Mouse (Mus musculus): ENCODE data around the gene Arhgap8. TPM values are rescaled to one million over a fixed set of nuclear protein-coding genes. Genes with fewer than 3 reads are reported as not detected.

Arhgap8 gene
- polyA plus RNA-seq, 1 experiment from 2014 or later = 5.2 TPM

GRCm38 (mm10) chr15:84702391-84703345 is 17.2 kb upstream of the Arhgap8 start:
- ATAC-seq (ENCODE audit: insufficient number of reproducible peaks, low FRiP score, low TSS enrichment, low read depth) = no peak
- 92% methylated on average over 29 of the region's 29 CpGs for WGBS
- H3K4me2 ChIP-seq (ENCODE audit: low read depth, severe bottlenecking) = no peak overlapping the region

GRCm38 (mm10) chr15:84703992-84704391 is 15.9 kb upstream of the Arhgap8 start:
- no peak for ATAC-seq (ENCODE audit: insufficient number of reproducible peaks, low FRiP score, low TSS enrichment, low read depth)
- 91% methylated on average over 7 of the region's 7 CpGs for WGBS
- Histone ChIP-seq H3K4me1 (ENCODE audit: control insufficient read depth, insufficient read depth, low read length) (no peaks in the 10 kb centered on the region), H3K9me3 (ENCODE audit: control insufficient read depth, low read length) (no peaks in the 10 kb centered on the region), H3K4me2 (ENCODE audit: low read depth, severe bottlenecking) (no peak overlapping the region), H3K4me3 (ENCODE audit: low read depth, low read length) (no peak overlapping the region), H3K27ac (replicated peaks; ENCODE audit: low read depth, low read length) (no peak overlapping the region), H3K9ac (ENCODE audit: low read length) (no peak overlapping the region), H3K27me3 (ENCODE audit: control insufficient read depth, insufficient read depth, low read length) (no peaks in the 10 kb centered on the region), H3K36me3 (ENCODE audit: control insufficient read depth, insufficient read depth, low read length) (0 out of 2 replicates have a peak, but pooled peaks cover 2% of the 10 kb centered on the region)
- DNase-seq (ENCODE audit: low spot score) = no peak

More at GRCm38 (mm10) chr15:84702391-84703345, 17.2 kb upstream of the Arhgap8 start:
- H3K4me3 ChIP-seq (ENCODE audit: low read depth, low read length) = no peak overlapping the region
- no peak overlapping the region for H3K9ac ChIP-seq (ENCODE audit: low read length)
- no peaks in the 10 kb centered on the region for H3K27me3 ChIP-seq (ENCODE audit: control insufficient read depth, insufficient read depth, low read length)
- H3K36me3 ChIP-seq (ENCODE audit: control insufficient read depth, insufficient read depth, low read length) = 0 out of 2 replicates have a peak, but pooled peaks cover 2% of the 10 kb centered on the region
- H3K4me1 ChIP-seq (ENCODE audit: control insufficient read depth, insufficient read depth, low read length) = peaks cover 5% of the 10 kb centered on the region; the same call in 1 of the 2 replicates
- DNase-seq (ENCODE audit: low spot score) = no peak
- no peak overlapping the region for H3K27ac ChIP-seq (replicated peaks; ENCODE audit: low read depth, low read length)
- no peaks in the 10 kb centered on the region for H3K9me3 ChIP-seq (ENCODE audit: control insufficient read depth, low read length)

DNA sequence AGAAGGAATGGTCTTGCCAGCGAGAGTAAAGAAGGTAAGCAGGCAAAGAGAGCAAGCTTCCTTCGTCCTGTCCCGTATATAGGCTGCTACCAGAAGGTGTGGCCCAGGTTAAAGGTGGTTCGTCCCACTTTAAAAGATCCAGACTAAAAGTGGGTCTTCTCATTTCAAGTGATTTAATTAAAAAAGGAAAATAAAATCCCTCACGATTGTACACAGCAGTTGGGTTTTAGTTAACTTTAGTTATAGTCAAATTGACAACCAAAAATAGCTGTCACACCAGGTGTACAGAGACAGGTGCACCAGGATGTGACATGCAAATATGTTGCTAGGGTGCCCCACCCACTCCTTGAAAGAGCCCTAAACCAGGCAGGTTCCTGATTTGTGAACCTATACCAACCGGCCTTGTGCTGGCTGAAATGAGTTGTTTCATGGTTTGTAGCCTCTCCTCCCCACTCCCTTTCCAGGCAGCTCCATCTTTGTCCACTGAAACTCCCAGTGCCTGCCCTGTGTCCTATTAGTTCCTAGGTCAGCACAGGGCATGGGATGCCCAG is 14.4 kb upstream of the Arhgap8 start:
- Histone ChIP-seq H3K4me1 (ENCODE audit: control insufficient read depth, insufficient read depth, low read length) (no peaks in the 10 kb centered on the region), H3K4me3 (ENCODE audit: low read depth, low read length) (no peak overlapping the region), H3K27ac (replicated peaks; ENCODE audit: low read depth, low read length) (no peak overlapping the region), H3K9ac (ENCODE audit: low read length) (no peak overlapping the region), H3K9me3 (ENCODE audit: control insufficient read depth, low read length) (no peaks in the 10 kb centered on the region), H3K36me3 (ENCODE audit: control insufficient read depth, insufficient read depth, low read length) (0 out of 2 replicates have a peak, but pooled peaks cover 2% of the 10 kb centered on the region), H3K27me3 (ENCODE audit: control insufficient read depth, insufficient read depth, low read length) (no peaks in the 10 kb centered on the region), H3K4me2 (ENCODE audit: low read depth, severe bottlenecking) (no peak overlapping the region)
- 88% methylated on average over 6 of the region's 6 CpGs for WGBS
- no peak for ATAC-seq (ENCODE audit: insufficient number of reproducible peaks, low FRiP score, low TSS enrichment, low read depth)
- no peak for DNase-seq (ENCODE audit: low spot score)

DNA sequence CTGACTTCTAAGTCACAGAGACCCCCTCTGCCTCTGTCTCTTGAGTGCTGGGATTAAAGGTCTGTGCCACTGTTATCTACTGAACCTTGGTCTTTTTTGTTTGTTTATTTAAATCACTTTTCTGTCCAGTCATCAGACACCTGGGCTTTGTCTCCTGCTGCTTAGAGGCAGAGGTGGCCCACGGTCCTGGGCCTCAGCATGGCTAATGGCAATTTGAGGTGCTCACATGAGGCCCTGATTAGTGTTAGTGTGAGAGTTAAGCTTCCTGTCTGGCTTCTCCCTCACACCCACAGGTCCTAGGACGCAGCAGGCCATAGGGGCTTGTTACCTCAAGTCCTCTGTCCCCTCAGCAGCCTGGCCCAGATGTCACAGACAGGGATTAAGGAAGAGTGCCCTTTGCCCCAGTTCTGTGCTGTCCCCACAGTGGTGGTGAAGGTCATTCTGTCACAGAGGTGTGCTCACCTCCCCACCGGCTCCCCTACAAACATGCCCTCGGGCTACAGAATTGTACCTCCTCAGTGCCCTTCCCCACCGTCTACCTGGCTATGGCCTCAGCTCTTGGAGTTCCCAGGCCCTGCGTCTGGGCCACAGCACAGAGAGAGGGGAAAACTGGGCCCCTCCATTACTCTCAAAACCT is 12.8 kb upstream of the Arhgap8 start:
- Histone ChIP-seq H3K27me3 (ENCODE audit: control insufficient read depth, insufficient read depth, low read length) (no peaks in the 10 kb centered on the region), H3K4me3 (ENCODE audit: low read depth, low read length) (no peak overlapping the region), H3K4me1 (ENCODE audit: control insufficient read depth, insufficient read depth, low read length) (no peaks in the 10 kb centered on the region), H3K9ac (ENCODE audit: low read length) (no peak overlapping the region), H3K36me3 (ENCODE audit: control insufficient read depth, insufficient read depth, low read length) (0 out of 2 replicates have a peak, but pooled peaks cover 2% of the 10 kb centered on the region), H3K27ac (replicated peaks; ENCODE audit: low read depth, low read length) (no peak overlapping the region), H3K4me2 (ENCODE audit: low read depth, severe bottlenecking) (no peak overlapping the region), H3K9me3 (ENCODE audit: control insufficient read depth, low read length) (no peaks in the 10 kb centered on the region)
- 54% methylated on average over 6 of the region's 6 CpGs for WGBS
- ATAC-seq (ENCODE audit: insufficient number of reproducible peaks, low FRiP score, low TSS enrichment, low read depth) (no peak), DNase-seq (ENCODE audit: low spot score) (no peak)

DNA sequence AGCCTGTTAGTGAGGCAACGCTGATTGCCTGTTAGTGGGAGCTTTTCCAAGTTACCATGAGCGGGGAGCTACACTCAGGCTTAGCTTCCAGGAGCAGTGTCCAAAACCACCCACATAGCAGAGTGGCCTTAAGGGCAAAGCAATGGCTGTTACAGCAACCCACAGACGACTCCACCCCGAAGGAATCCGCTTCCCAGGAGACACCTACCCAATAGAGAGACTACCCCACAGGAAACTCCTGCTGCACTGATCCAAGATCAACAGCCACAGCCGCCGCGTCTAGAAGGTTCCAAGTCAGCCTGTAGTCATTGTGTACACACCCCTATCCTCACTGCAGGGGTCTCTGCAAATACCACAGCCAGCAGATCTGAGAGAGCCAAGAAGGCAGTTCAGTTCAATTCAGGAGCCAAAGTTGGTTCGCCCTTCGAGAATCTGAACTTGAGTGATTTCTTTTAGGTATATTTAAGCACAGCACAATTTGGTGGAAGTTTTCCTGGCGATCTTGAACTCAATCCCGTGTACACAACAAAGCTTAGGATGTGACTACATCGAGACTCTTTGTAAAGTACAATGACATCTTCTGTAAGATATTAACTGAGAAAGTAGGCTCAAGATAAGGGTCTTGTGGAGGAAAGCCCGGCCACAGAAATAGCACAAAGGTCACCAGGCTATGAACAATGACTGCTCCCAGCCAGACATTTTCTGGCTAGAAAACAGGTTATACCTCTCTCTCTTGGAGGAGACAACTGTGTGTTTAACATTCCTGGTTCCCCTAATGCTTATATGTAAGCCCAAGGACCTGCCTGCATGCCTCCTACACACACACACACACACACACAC is 7.1 kb upstream of the Arhgap8 start:
- no peak for ATAC-seq (ENCODE audit: insufficient number of reproducible peaks, low FRiP score, low TSS enrichment, low read depth)
- no peak for DNase-seq (ENCODE audit: low spot score)
- no peaks in the 10 kb centered on the region for H3K36me3 ChIP-seq (ENCODE audit: control insufficient read depth, insufficient read depth, low read length)
- no peaks in the 10 kb centered on the region for H3K27me3 ChIP-seq (ENCODE audit: control insufficient read depth, insufficient read depth, low read length)
- no peak overlapping the region for H3K4me3 ChIP-seq (ENCODE audit: low read depth, low read length)
- H3K4me1 ChIP-seq (ENCODE audit: control insufficient read depth, insufficient read depth, low read length) = no peaks in the 10 kb centered on the region
- H3K27ac ChIP-seq (replicated peaks; ENCODE audit: low read depth, low read length) = no peak overlapping the region
- no peak overlapping the region for H3K4me2 ChIP-seq (ENCODE audit: low read depth, severe bottlenecking)
- 83% methylated on average over 14 of the region's 14 CpGs for WGBS
- H3K9ac ChIP-seq (ENCODE audit: low read length) = no peak overlapping the region
- no peaks in the 10 kb centered on the region for H3K9me3 ChIP-seq (ENCODE audit: control insufficient read depth, low read length)

- no peak overlapping the region for H3K4me3 ChIP-seq (ENCODE audit: low read depth, low read length)
- no peak for ATAC-seq (ENCODE audit: insufficient number of reproducible peaks, low FRiP score, low TSS enrichment, low read depth)
- H3K27me3 ChIP-seq (ENCODE audit: control insufficient read depth, insufficient read depth, low read length) = peaks cover 8% of the 10 kb centered on the region; the same call in 1 of the 2 replicates
Observed at GRCm38 (mm10) chr15:84714730-84715129, 5.1 kb upstream of the Arhgap8 start.

GRCm38 (mm10) chr15:84715132-84715531 is 4.7 kb upstream of the Arhgap8 start:
- Histone ChIP-seq H3K36me3 (ENCODE audit: control insufficient read depth, insufficient read depth, low read length) (no peaks in the 10 kb centered on the region), H3K27me3 (ENCODE audit: control insufficient read depth, insufficient read depth, low read length) (peaks cover 12% of the 10 kb centered on the region; the same call in 1 of the 2 replicates), H3K9me3 (ENCODE audit: control insufficient read depth, low read length) (no peaks in the 10 kb centered on the region), H3K27ac (replicated peaks; ENCODE audit: low read depth, low read length) (no peak overlapping the region; the same call in 1 of the 2 replicates), H3K4me2 (ENCODE audit: low read depth, severe bottlenecking) (peak overlapping the region; percentile 18; the same call in 1 of the 2 replicates), H3K4me3 (ENCODE audit: low read depth, low read length) (no peak overlapping the region), H3K9ac (ENCODE audit: low read length) (peak overlapping the region; percentile 0; the same call in 1 of the 2 replicates), H3K4me1 (ENCODE audit: control insufficient read depth, insufficient read depth, low read length) (0 out of 2 replicates have a peak, but pooled peaks cover 8% of the 10 kb centered on the region)
- ATAC-seq (ENCODE audit: insufficient number of reproducible peaks, low FRiP score, low TSS enrichment, low read depth) (no peak), DNase-seq (ENCODE audit: low spot score) (no peak)
- WGBS = 53% methylated on average over 11 of the region's 11 CpGs

More at GRCm38 (mm10) chr15:84714730-84715129, 5.1 kb upstream of the Arhgap8 start:
- Histone ChIP-seq H3K9ac (ENCODE audit: low read length) (peak overlapping the region; percentile 0; the same call in 1 of the 2 replicates), H3K4me2 (ENCODE audit: low read depth, severe bottlenecking) (peak overlapping the region; percentile 18; the same call in 1 of the 2 replicates), H3K36me3 (ENCODE audit: control insufficient read depth, insufficient read depth, low read length) (no peaks in the 10 kb centered on the region), H3K9me3 (ENCODE audit: control insufficient read depth, low read length) (no peaks in the 10 kb centered on the region), H3K4me1 (ENCODE audit: control insufficient read depth, insufficient read depth, low read length) (0 out of 2 replicates have a peak, but pooled peaks cover 4% of the 10 kb centered on the region), H3K27ac (replicated peaks; ENCODE audit: low read depth, low read length) (no peak overlapping the region; the same call in 1 of the 2 replicates)
- WGBS = under 1% methylated on average over 17 of the region's 17 CpGs
- DNase-seq (ENCODE audit: low spot score) = peak; percentile 87

Data from limb, embryonic 11.5 days (tissue).